ENCODE assay signal across 22 mouse cellular contexts in the genomic region with DNA sequence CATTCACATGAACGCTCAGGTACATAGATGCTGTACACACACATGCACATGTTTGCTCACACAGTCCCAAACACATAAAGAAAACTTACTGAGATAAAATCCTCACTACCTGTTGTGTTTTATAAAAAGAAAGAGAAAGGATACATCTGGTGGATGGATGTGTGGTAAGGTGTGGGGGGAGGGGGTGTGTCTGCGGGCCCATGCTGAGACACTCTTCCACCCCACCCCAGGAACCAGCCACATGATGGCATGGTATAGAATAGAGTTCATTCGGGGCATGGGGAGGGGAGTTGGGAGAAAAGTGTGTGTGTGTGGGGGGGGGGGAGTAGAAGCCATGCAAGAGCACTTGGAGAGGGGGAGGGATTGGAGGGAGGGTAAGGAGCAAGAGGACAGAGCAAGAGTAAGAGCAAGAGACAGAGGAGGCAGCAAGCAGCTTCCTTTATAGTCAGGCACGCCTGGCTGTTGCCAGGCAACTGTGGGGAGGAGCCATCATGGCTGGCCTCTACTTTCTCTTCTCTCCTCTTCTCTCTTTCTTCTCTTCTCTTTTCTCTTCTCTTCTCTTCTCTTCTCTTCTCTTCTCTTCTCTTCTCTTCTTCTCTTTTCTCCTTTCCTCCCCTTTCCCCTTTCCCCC. TPM values are rescaled to one million over a fixed set of nuclear protein-coding genes. Genes with fewer than 3 reads are reported as not detected.
DNase-seq lines count a peak whose midpoint lies in the region; ATAC-seq lines count a peak whose summit lies in the region.
"Had no signal": no experiment of that assay in that cellular context is flagged by ENCODE, and none has a peak within 500 bp of the region (broad histone marks: within the 10 kb centered on the region; RNA-seq: fewer than 3 reads in every experiment).

No protein-coding gene starts in this region.

- H3K4me1 ChIP-seq in kidney, embryonic 15.5 days, result no peaks in the 10 kb centered on the region
- no peaks in the 10 kb centered on the region for H3K4me1 ChIP-seq in forebrain, embryonic 14.5 days (ENCODE audit: control insufficient read depth, insufficient read depth, low read length)
- H3K4me1 ChIP-seq: liver, embryonic 12.5 days; megakaryocyte, embryonic 14.5 days; neural tube, embryonic 12.5 days had no signal

- H3K27ac ChIP-seq in kidney, embryonic 15.5 days, result no peak overlapping the region
- H3K27ac ChIP-seq in forebrain, embryonic 14.5 days (ENCODE audit: low read depth, low read length), result no peak overlapping the region
- H3K27ac ChIP-seq: heart, embryonic 10.5 days; liver, embryonic 12.5 days; neural tube, embryonic 12.5 days had no signal

- H3K9me3 ChIP-seq in kidney, embryonic 15.5 days (replicated peaks), result no peaks in the 10 kb centered on the region
- H3K9me3 ChIP-seq in forebrain, embryonic 14.5 days (replicated peaks; ENCODE audit: control insufficient read depth, low read length), result no peaks in the 10 kb centered on the region
- H3K9me3 ChIP-seq: heart, embryonic 10.5 days; liver, embryonic 12.5 days; megakaryocyte, embryonic 14.5 days; neural tube, embryonic 12.5 days had no signal

- no peaks in the 10 kb centered on the region for H3K27me3 ChIP-seq in kidney, embryonic 15.5 days
- H3K27me3 ChIP-seq in forebrain, embryonic 14.5 days (replicated peaks; ENCODE audit: control insufficient read depth, insufficient read depth, low read length), result no peaks in the 10 kb centered on the region
- H3K27me3 ChIP-seq: liver, embryonic 12.5 days; megakaryocyte, embryonic 14.5 days; neural tube, embryonic 12.5 days; Patski had no signal

- no peak for DNase-seq in kidney, postnatal 25 days
- peak; percentile 15 for DNase-seq in 416B (ENCODE audit: low read depth)
- DNase-seq in CD4-positive, CD25-positive, alpha-beta regulatory T cell, adult 2 months (ENCODE audit: low read depth, low spot score), result peak; percentile 47
- peak; percentile 31 for DNase-seq in forebrain, embryonic 14.5 days (ENCODE audit: low spot score)
- no peak for DNase-seq in adrenal gland, adult (ENCODE audit: inconsistent age in 2 of 2, low spot score in 1 of 2)
- DNase-seq: adrenal gland, adult 2 months; cerebellum, adult 9-10 months; gastrocnemius, postnatal 10 days; kidney, adult 2 months; kidney, postnatal 4 days; layer of hippocampus, postnatal 36 days; left cerebral cortex, postnatal 4 days; thymus, adult 2 months had no signal

- no peak overlapping the region for H3K4me2 ChIP-seq in kidney, embryonic 15.5 days
- no peak overlapping the region for H3K4me2 ChIP-seq in forebrain, embryonic 14.5 days (ENCODE audit: low read length)
- H3K4me2 ChIP-seq: liver, embryonic 12.5 days; neural tube, embryonic 12.5 days had no signal

- H3K9ac ChIP-seq in kidney, embryonic 15.5 days, result no peak overlapping the region
- no peak overlapping the region for H3K9ac ChIP-seq in forebrain, embryonic 14.5 days (ENCODE audit: low read length)
- H3K9ac ChIP-seq: liver, embryonic 12.5 days; neural tube, embryonic 12.5 days had no signal

- no peak overlapping the region for H3K4me3 ChIP-seq in kidney, embryonic 15.5 days (replicated peaks)
- no peak overlapping the region for H3K4me3 ChIP-seq in forebrain, embryonic 14.5 days (ENCODE audit: low read depth, low read length)
- H3K4me3 ChIP-seq: heart, embryonic 10.5 days; liver, embryonic 12.5 days; megakaryocyte, embryonic 14.5 days; neural tube, embryonic 12.5 days had no signal

- peak; percentile 40; the same call in 1 of the 2 replicates for ATAC-seq in kidney, embryonic 15.5 days (replicated peaks; ENCODE audit: low FRiP score)
- ATAC-seq in forebrain, embryonic 14.5 days, result no peak
- ATAC-seq in cerebellum, adult (ENCODE audit: insufficient number of reproducible peaks, low FRiP score, low TSS enrichment), result no peak
- ATAC-seq: hindbrain, embryonic 16.5 days; liver, embryonic 12.5 days; Patski had no signal

- 68% methylated on average over 4 of the region's 4 CpGs for WGBS in kidney, embryonic 15.5 days
- WGBS in forebrain, embryonic 14.5 days, result 56% methylated on average over 4 of the region's 4 CpGs

- H3K36me3 ChIP-seq in kidney, embryonic 15.5 days, result no peaks in the 10 kb centered on the region; the same call in 1 of the 2 replicates
- no peaks in the 10 kb centered on the region for H3K36me3 ChIP-seq in forebrain, embryonic 14.5 days (ENCODE audit: control insufficient read depth, insufficient read depth, low read length)
- H3K36me3 ChIP-seq: neural tube, embryonic 12.5 days had no signal

RNA-seq across cellular contexts. Expression of a gene that starts 17.9 kb away (rescaled TPM):
- polyA plus RNA-seq in kidney, embryonic 15.5 days (2015; fragmentation: Nextera tagmentation; extraction: Ambion mirVana), result 8.4 and 9.6 TPM in 2 replicates
- polyA plus RNA-seq in forebrain, embryonic 14.5 days (2014; fragmentation: Nextera tagmentation; extraction: Ambion mirVana), result 7.5 and 8.6 TPM in 2 replicates

RNA-seq across cellular contexts. Expression of a gene that starts 19.4 kb away (rescaled TPM):
- 14.0 and 14.2 TPM in 2 replicates for polyA plus RNA-seq in kidney, embryonic 15.5 days (2015; fragmentation: Nextera tagmentation; extraction: Ambion mirVana)
- polyA plus RNA-seq in forebrain, embryonic 14.5 days (2014; fragmentation: Nextera tagmentation; extraction: Ambion mirVana), result 6.0 and 9.5 TPM in 2 replicates

RNA-seq across cellular contexts. Expression of a gene that starts 31.0 kb away (rescaled TPM):
- 0.09 and 0.19 TPM in 2 replicates for polyA plus RNA-seq in kidney, embryonic 15.5 days (2015; fragmentation: Nextera tagmentation; extraction: Ambion mirVana)
- not detected in 2 replicates for polyA plus RNA-seq in forebrain, embryonic 14.5 days (2014; fragmentation: Nextera tagmentation; extraction: Ambion mirVana)
- polyA plus RNA-seq: adrenal gland, adult 2 months; heart, embryonic 10.5 days; hindbrain, embryonic 16.5 days; kidney, adult 2 months; liver, embryonic 12.5 days; neural tube, embryonic 12.5 days; Patski; small intestine, adult 2 months; thymus, adult 2 months had no signal

RNA-seq across cellular contexts. Expression of a gene that starts 54.9 kb away (rescaled TPM):
- 0.74 and 0.91 TPM in 2 replicates for polyA plus RNA-seq in kidney, embryonic 15.5 days (2015; fragmentation: Nextera tagmentation; extraction: Ambion mirVana)
- polyA plus RNA-seq in forebrain, embryonic 14.5 days (2014; fragmentation: Nextera tagmentation; extraction: Ambion mirVana), result 0.14 and 0.96 TPM in 2 replicates
- polyA plus RNA-seq: neural tube, embryonic 12.5 days had no signal

Comparison
In these comparisons a context has a peak if more than half of its experiments do, and no peak if none do; other contexts are left out.
1. DNase-seq: peak in 416B (single experiment), CD4-positive, CD25-positive, alpha-beta regulatory T cell, adult 2 months (single experiment) and forebrain, embryonic 14.5 days (single experiment); none in kidney, postnatal 25 days (0 of 2) and adrenal gland, adult (0 of 2).